Mouse (Mus musculus): ENCODE results near the gene Itfg1. TPM values are rescaled to one million over a fixed set of nuclear protein-coding genes. Genes with fewer than 3 reads are reported as not detected.
"Not testable (repeated sequence)": the region's sequence is repeated elsewhere in the genome, so short reads cannot be mapped to it uniquely, and the experiment has no call there.

The Itfg1 gene
- polyA plus RNA-seq, 1 experiment from 2014 or later = 88.1 TPM

GRCm38 (mm10) chr8:85860612-85861011, 19.9 kb upstream of the Itfg1 start:
- Histone ChIP-seq H3K36me3 (ENCODE audit: insufficient read depth, low read length) (no peaks in the 10 kb centered on the region), H3K9me3 (replicated peaks; ENCODE audit: low read length) (no peaks in the 10 kb centered on the region), H3K27ac (no peak overlapping the region), H3K9ac (ENCODE audit: low read depth, low read length) (no peak overlapping the region), H3K27me3 (ENCODE audit: insufficient read depth, low read length) (no peaks in the 10 kb centered on the region), H3K4me1 (replicated peaks; ENCODE audit: insufficient read depth, low read length) (no peaks in the 10 kb centered on the region), H3K4me3 (replicated peaks; ENCODE audit: low read depth, low read length) (no peak overlapping the region), H3K4me2 (ENCODE audit: low read length) (no peak overlapping the region)
- ATAC-seq (replicated peaks; ENCODE audit: low FRiP score, low read depth) (no peak), DNase-seq (ENCODE audit: low spot score) (peak; percentile 9)
- WGBS = 36% methylated on average over 5 of the region's 5 CpGs
- no peak for TF ChIP-seq CTCF (IDR thresholded peaks at IDR 0.05; ENCODE audit: low read depth)

GRCm38 (mm10) chr8:85857227-85857896, 16.6 kb upstream of the Itfg1 start:
- not testable (repeated sequence) for H3K9ac ChIP-seq (ENCODE audit: low read depth, low read length); ATAC-seq (replicated peaks; ENCODE audit: low FRiP score, low read depth); H3K4me2 ChIP-seq (ENCODE audit: low read length); DNase-seq (ENCODE audit: low spot score); H3K4me1 ChIP-seq (replicated peaks; ENCODE audit: insufficient read depth, low read length); H3K36me3 ChIP-seq (ENCODE audit: insufficient read depth, low read length); H3K27ac ChIP-seq; H3K27me3 ChIP-seq (ENCODE audit: insufficient read depth, low read length); H3K4me3 ChIP-seq (replicated peaks; ENCODE audit: low read depth, low read length); H3K9me3 ChIP-seq (replicated peaks; ENCODE audit: low read length)
- WGBS = 47% methylated on average over 11 of the region's 11 CpGs

GRCm38 (mm10) chr8:85854220-85855123, 13.8 kb upstream of the Itfg1 start:
- H3K27ac ChIP-seq = no peak overlapping the region
- H3K27me3 ChIP-seq (ENCODE audit: insufficient read depth, low read length) = no peaks in the 10 kb centered on the region
- H3K36me3 ChIP-seq (ENCODE audit: insufficient read depth, low read length) = 0 out of 2 replicates have a peak, but pooled peaks cover 3% of the 10 kb centered on the region
- no peak overlapping the region for H3K4me3 ChIP-seq (replicated peaks; ENCODE audit: low read depth, low read length)
- no peaks in the 10 kb centered on the region for H3K4me1 ChIP-seq (replicated peaks; ENCODE audit: insufficient read depth, low read length)
- TF ChIP-seq CTCF (IDR thresholded peaks at IDR 0.05; ENCODE audit: low read depth) = no peak
- 0 out of 2 replicates have a peak, but pooled peaks have one; percentile 46 for ATAC-seq (replicated peaks; ENCODE audit: low FRiP score, low read depth)
- H3K9ac ChIP-seq (ENCODE audit: low read depth, low read length) = no peak overlapping the region
- no peak overlapping the region for H3K4me2 ChIP-seq (ENCODE audit: low read length)
- no peaks in the 10 kb centered on the region for H3K9me3 ChIP-seq (replicated peaks; ENCODE audit: low read length)
- DNase-seq (ENCODE audit: low spot score) = no peak
- 86% methylated on average over 19 of the region's 19 CpGs for WGBS

- Histone ChIP-seq H3K9ac (ENCODE audit: low read depth, low read length) (no peak overlapping the region), H3K4me3 (replicated peaks; ENCODE audit: low read depth, low read length) (no peak overlapping the region), H3K27ac (no peak overlapping the region), H3K27me3 (ENCODE audit: insufficient read depth, low read length) (no peaks in the 10 kb centered on the region), H3K9me3 (replicated peaks; ENCODE audit: low read length) (no peaks in the 10 kb centered on the region), H3K4me2 (ENCODE audit: low read length) (no peak overlapping the region), H3K4me1 (replicated peaks; ENCODE audit: insufficient read depth, low read length) (no peaks in the 10 kb centered on the region), H3K36me3 (ENCODE audit: insufficient read depth, low read length) (no peaks in the 10 kb centered on the region)
- ATAC-seq (replicated peaks; ENCODE audit: low FRiP score, low read depth) (no peak), DNase-seq (ENCODE audit: low spot score) (no peak)
- TF ChIP-seq CTCF (IDR thresholded peaks at IDR 0.05; ENCODE audit: low read depth) = no peak
Observed at GRCm38 (mm10) chr8:85845887-85846286, 5.2 kb upstream of the Itfg1 start.

- no peak for TF ChIP-seq CTCF (IDR thresholded peaks at IDR 0.05; ENCODE audit: low read depth)
- peak overlapping the region; percentile 61 for H3K4me2 ChIP-seq (ENCODE audit: low read length)
- 1% methylated on average over 4 of the region's 4 CpGs for WGBS
- H3K9ac ChIP-seq (ENCODE audit: low read depth, low read length) = peak overlapping the region; percentile 87
- ATAC-seq (replicated peaks; ENCODE audit: low FRiP score, low read depth) (no peak), DNase-seq (ENCODE audit: low spot score) (peak; percentile 16)
- peak overlapping the region; percentile 94 for H3K27ac ChIP-seq
- H3K4me1 ChIP-seq (replicated peaks; ENCODE audit: insufficient read depth, low read length) = peaks cover 7% of the 10 kb centered on the region; the same call in 1 of the 2 replicates
- H3K27me3 ChIP-seq (ENCODE audit: insufficient read depth, low read length) = no peaks in the 10 kb centered on the region
- no peaks in the 10 kb centered on the region for H3K36me3 ChIP-seq (ENCODE audit: insufficient read depth, low read length)
- H3K4me3 ChIP-seq (replicated peaks; ENCODE audit: low read depth, low read length) = peak overlapping the region; percentile 75
- no peaks in the 10 kb centered on the region for H3K9me3 ChIP-seq (replicated peaks; ENCODE audit: low read length)
Observed at GRCm38 (mm10) chr8:85841489-85841795, 721 bp upstream of the Itfg1 start.

GRCm38 (mm10) chr8:85839916-85840656, 635 bp downstream of the Itfg1 start:
- Histone ChIP-seq H3K9me3 (replicated peaks; ENCODE audit: low read length) (no peaks in the 10 kb centered on the region), H3K27ac (peak overlapping the region; percentile 94), H3K4me2 (ENCODE audit: low read length) (peak overlapping the region; percentile 61), H3K27me3 (ENCODE audit: insufficient read depth, low read length) (no peaks in the 10 kb centered on the region), H3K4me3 (replicated peaks; ENCODE audit: low read depth, low read length) (peak overlapping the region; percentile 75), H3K4me1 (replicated peaks; ENCODE audit: insufficient read depth, low read length) (peaks cover 7% of the 10 kb centered on the region; the same call in 1 of the 2 replicates), H3K36me3 (ENCODE audit: insufficient read depth, low read length) (no peaks in the 10 kb centered on the region), H3K9ac (ENCODE audit: low read depth, low read length) (peak overlapping the region; percentile 87)
- ATAC-seq (replicated peaks; ENCODE audit: low FRiP score, low read depth) = no peak
- DNase-seq (ENCODE audit: low spot score) = peak; percentile 72
- TF ChIP-seq CTCF (IDR thresholded peaks at IDR 0.05; ENCODE audit: low read depth) = no peak
- WGBS = 1% methylated on average over 21 of the region's 21 CpGs

Data from kidney, postnatal 0 days (tissue).